Mouse (Mus musculus) left cerebral cortex, postnatal 4 days (tissue): ENCODE data around the gene Phf21a. TPM values are rescaled to one million over a fixed set of nuclear protein-coding genes. Genes with fewer than 3 reads are reported as not detected.
A peak's percentile ranks its signal among the peaks of the same experiment; 100 is the strongest.

ENCODE experiments used
- DNase-seq: peaks from one replicate; pipeline ENCODE4 v3.0.0-alpha.2; 2022
- intact Hi-C: fragments of 180-260 bp; cut with DNase I; formaldehyde crosslinking; loops from one replicate; pipeline ENCODE4 v1.15.1; 2025
- total RNA-seq, 2 experiments: library from RNA; stranded (reverse); gene quantifications; 2 replicates each; pipeline ENCODE4 v1.2.3; 2021

Gene Phf21a
- total RNA-seq, 2 experiments from 2014 or later, result 95.7 to 102 TPM

- intact Hi-C loops, result no loop called here
- DNase-seq, result no peak
These were observed 180.9 kb downstream of the Phf21a start for GRCm38 (mm10) chr2:92273802-92274183.

GRCm38 (mm10) chr2:92277787-92278186 is 184.9 kb downstream of the Phf21a start:
- intact Hi-C loops, result no loop called here
- no peak for DNase-seq

DNA sequence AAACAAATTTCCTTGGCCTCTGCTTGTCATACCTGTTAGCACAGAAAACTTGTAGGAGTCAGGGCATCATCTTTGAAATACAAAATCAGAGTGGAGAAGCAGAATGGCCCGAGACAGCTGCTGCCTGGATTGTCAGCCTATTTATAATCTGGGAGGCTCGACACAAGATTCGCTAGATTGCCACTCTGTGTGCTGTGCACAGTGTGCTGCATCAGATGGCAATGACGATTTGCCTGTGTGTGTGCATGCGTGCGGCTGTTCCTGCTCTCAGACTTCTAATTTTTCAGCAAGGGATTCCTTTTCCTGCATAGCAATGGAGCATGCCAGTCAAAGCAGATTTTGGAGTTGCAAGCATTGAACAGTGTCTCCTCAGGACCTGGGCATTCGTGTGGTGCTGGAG is 185.7 kb downstream of the Phf21a start:
- intact Hi-C loops, result no loop called here
- no peak for DNase-seq

DNA sequence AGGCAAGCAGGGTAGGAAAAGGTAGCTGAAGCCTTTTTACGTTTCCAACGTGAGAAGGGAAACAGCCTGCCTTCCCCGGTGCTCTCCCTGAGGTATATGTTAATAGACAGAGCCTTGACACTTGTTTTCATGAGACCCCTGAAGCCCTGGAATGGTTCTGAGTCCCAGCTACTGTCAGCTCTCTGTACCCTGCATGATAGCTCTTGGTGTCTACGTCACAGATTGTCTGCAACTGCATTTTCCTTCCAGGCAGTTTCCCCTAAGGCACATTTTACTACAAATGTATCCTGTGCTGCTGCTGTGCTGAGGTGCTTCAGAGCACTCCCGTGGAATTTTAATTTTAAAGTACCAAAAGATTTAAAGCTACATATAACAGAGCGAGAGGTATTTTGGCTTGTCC is 186.5 kb downstream of the Phf21a start:
- DNase-seq, result no peak
- intact Hi-C loops, result no loop called here

- intact Hi-C loops, result no loop called here
- peak; percentile 89 for DNase-seq
These were observed 192.7 kb downstream of the Phf21a start for GRCm38 (mm10) chr2:92285597-92285996.

DNA sequence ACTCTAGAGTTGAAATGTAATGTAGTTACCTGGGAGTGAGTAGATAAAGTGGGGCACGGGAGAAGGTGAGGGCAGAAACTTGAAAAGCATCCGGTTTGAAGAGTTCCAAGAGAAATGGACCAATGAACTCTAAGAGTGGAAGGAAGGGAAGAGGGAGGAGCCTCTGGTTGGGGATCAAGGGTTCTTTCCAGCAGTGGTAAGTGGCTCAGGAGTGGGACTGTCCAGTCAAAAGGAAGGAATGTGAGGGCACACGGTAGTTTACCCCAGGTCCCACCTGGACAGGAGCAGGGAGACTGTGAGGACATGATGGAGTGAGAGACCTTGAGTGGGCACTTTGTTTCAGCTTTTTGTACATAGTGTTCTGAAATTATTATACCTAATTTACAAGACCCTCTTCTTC is 196.4 kb downstream of the Phf21a start:
- intact Hi-C loops, result no loop called here
- DNase-seq, result no peak

DNA sequence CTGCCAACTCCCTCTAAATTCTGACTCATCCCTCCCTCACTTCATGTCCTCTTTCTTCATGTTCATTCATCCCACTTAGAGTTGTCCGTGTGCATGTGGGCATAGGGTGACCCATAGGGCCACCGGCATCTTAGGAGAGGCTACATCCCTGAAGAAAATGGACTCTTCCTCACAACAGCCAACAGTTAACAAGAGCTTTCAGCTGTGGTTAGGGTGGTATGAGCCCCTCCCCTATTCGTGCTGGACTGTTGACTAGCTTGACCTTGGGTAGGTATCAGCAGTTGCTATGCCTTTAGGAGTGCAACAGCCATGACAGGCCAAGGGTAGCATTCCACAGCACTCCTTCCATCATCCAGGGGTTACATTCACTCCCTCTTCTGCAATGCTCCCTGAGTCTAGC is 198.6 kb downstream of the Phf21a start:
- DNase-seq, result no peak
- intact Hi-C loops, result no loop called here

DNA sequence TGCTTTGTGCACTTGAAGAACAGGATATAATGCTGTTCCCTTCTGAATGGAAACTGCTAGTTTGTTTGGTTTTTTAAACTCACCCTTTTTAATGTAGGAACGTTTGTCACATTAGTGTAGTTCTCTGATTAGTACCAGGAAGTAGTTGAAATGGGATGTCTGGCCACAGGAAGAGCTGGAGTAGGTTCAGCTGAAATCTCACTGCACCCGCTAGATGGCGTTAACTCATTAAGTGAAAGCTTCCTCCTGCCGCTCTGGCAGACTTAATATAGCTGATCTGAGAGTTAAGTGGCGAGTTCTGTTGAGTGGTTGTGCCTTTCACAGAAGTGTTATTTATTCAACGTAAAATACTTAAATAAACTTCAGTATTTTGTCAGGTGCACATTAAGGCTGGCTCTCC is 203.5 kb downstream of the Phf21a start:
- DNase-seq, result peak; percentile 83
- intact Hi-C loops, result no loop called here

GRCm38 (mm10) chr2:92299896-92300295 is 207.0 kb downstream of the Phf21a start:
- intact Hi-C loops, result no loop called here
- DNase-seq, result no peak

DNA sequence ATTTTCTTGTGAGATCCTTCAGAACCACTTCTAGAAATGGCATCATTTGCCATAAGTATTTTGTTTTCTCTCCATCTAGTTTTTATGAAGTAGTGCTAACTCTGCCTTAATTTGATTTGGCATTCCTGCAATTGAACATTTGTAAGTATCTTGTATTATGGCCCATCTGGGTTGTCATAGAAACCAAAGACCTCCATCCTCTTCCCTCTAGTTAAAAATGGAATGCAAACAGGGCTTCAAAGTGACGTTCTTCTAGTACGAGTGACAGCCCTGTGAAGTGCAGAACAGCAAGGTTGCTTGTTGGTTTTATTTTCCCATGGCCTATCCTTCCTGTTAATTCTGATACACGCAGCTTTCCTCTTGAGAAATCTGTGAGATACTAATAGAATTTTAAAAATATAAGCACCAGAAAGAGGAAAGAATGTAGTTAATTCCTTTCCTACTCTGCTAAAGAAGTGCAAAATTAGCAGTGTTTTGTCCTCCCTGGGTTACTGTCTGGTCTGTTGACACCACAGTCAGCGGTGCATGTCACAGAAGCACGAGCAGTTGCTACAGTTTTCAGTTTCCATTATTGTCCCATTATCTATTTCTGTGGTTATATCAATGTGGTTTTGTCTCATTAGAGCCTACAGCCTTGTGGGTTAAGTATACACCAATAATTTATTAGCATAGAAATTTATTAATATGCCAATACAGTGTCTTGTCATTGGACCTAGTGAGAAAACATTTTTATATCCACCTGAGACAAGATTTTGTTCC is 209.1 kb downstream of the Phf21a start:
- no peak for DNase-seq
- intact Hi-C loops, result no loop called here

GRCm38 (mm10) chr2:92312542-92312941 is 219.6 kb downstream of the Phf21a start:
- no peak for DNase-seq

GRCm38 (mm10) chr2:92314031-92314430 is 221.1 kb downstream of the Phf21a start:
- intact Hi-C loops, result no loop called here

More at GRCm38 (mm10) chr2:92312542-92312941, 219.6 kb downstream of the Phf21a start:
- intact Hi-C loops, result no loop called here

DNA sequence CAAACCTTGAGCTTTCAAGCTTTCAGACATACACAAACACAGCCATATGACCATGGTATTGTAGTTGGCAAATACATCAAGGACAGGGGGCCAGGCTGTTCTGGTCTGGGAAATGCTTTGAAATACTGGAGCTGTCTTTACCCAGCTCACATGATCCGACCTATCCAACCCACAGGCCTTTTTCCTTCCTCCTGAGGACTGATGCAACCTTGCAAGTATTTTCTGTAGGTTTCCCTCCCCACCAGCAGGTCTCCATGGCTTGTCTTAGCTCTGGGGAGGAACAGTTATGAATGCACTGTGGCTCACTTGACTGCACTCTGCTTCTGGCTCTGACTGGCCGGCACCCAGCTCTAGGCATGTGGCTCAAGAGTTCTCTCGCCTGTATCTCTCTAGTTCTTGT is 223.7 kb downstream of the Phf21a start:
- intact Hi-C loops, result no loop called here
- DNase-seq, result no peak

More at GRCm38 (mm10) chr2:92314031-92314430, 221.1 kb downstream of the Phf21a start:
- DNase-seq, result no peak

- intact Hi-C loops, result no loop called here
- DNase-seq, result no peak
These were observed 224.3 kb downstream of the Phf21a start for GRCm38 (mm10) chr2:92317228-92317627.

DNA sequence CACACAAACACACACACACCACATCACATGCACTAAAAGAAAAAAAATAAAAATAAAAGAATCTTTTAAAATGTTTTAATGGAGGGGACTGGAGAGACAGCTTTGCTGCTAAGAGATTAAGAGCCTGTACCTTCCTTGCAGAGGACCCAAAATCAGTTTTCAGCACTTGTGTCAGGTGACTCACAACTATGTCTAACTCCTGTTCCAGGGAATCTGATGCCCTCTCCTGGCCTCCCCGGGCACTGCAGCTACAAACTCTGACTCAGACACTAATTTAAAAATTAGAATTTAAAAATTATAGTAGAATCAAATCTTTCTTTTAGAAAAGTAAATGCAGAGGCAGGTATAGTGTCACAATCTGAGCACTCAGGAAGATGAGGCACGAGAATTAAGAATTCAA is 229.8 kb downstream of the Phf21a start:
- DNase-seq, result peak; percentile 17
- intact Hi-C loops, result no loop called here

DNA sequence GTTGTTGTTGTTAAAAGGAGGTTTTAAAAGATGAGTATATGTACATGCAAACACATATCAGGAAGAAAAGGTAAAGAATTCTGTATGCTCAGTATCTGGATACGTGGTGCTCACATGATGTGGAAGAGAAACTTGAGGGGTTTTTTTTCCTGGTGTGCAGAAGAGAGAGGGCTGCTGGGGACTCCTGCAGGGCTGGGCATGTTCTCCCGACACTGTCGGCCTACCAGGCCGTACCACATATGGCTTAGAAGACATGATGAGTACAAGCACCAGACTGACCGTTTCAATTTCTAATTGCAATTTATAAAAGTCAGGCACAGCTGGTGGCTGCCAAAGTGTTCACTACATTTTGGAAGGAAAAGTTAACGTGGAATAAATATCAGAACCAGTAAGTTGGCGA is 232.8 kb downstream of the Phf21a start:
- intact Hi-C loops, result no loop called here

DNA sequence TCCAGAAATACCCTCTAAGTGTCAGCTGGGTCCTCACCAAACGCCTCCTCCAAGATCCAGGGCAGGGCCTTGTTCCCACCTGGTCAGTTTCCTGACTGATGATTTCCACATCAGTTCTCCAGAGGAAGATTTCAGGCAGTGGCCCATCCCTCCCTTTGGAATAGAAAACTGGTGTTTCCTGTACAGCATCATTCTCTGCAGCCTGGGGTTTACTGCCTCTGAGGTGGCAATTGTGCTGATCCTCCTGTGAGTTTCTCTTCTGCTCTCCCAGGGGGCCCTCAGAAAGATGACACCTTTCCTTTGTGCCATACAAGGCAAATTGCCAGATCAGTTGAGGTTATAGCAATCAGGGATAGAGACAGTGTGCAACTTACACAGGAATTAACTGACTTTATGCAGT is 233.3 kb downstream of the Phf21a start:
- intact Hi-C loops, result no loop called here
- DNase-seq, result no peak

More for the DNA sequence above, 232.8 kb downstream of the Phf21a start:
- no peak for DNase-seq

- no peak for DNase-seq
These were observed 234.7 kb downstream of the Phf21a start for GRCm38 (mm10) chr2:92327601-92328000.

GRCm38 (mm10) chr2:92328206-92328605 is 235.3 kb downstream of the Phf21a start:
- intact Hi-C loops, result no loop called here
- DNase-seq, result no peak

More at GRCm38 (mm10) chr2:92327601-92328000, 234.7 kb downstream of the Phf21a start:
- intact Hi-C loops, result no loop called here

DNA sequence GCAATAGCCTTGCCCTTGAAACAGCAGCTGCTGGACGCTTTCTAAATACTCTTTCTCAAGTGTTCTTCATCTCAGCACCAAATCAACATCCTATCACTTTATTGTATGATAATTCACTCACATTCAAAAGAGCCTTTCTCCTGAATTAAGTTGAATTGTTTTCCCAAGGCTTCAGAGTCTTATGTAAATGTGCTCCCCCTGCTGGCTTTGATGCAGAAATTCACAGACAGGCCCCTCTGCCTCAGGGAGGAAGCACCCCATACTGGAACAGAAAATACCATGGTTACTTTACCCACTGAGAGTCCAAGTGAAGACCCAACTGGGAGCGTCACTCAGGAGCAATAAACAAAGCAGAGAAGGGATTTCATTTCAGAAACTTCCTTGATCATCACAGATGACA is 237.9 kb downstream of the Phf21a start:
- peak; percentile 12 for DNase-seq
- intact Hi-C loops, result loop anchor here (10.0 kb wide), 1 partner anchor 146 kb away; no protein-coding TSS in a partner anchor

DNA sequence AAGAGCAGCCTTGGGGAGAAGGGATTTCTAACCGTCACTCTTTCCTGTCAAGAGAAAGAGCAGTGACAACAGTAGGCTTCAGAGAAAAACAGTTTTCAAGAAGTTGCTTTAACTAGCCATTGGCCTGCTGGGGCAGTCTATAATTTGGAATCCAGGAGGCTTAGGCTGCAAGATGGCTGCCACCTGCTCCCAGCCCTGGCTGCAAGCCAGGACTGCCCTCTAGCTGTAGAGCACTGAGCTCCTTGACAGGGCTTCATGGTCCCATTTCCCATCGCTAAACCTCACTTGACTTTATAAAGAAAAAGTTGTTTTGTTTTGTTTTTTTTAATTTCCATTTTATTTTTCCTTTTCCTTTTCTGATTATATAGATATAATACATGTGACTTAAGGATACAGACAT is 238.5 kb downstream of the Phf21a start:
- DNase-seq, result peak; percentile 80
- intact Hi-C loops, result loop anchor here (10.0 kb wide), 1 partner anchor 147 kb away; no protein-coding TSS in a partner anchor

- intact Hi-C loops, result loop anchor here (10.0 kb wide), 1 partner anchor 147 kb away; no protein-coding TSS in a partner anchor
- no peak for DNase-seq
These were observed 239.0 kb downstream of the Phf21a start for GRCm38 (mm10) chr2:92331871-92332270.

DNA sequence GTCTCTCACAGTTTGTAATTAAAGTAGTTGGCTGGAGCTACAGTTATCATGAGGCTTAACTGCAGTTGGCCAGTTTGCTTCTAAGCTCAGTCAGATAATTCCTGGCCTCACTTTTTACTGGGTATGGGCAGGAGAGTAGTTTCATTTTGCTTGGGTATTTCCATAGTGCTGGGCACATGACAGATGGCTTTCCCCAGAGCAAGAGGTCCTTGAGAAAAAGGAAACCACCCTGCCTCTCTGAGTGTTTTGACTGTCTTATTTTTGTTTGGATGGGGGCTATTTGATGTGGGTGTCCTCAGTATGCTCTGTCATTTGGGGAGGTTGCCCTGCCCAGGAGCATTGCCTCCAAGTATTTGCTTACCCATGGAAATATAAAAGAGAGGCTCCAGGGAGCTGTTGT is 249.5 kb downstream of the Phf21a start:
- intact Hi-C loops, result no loop called here
- DNase-seq, result no peak
